Mouse (Mus musculus) kidney, postnatal 25 days (tissue): ENCODE measurements around the gene Klkb1.

ENCODE experiments used
- DNase-seq, 2 experiments: peaks; one replicate each; pipeline ENCODE4 v3.0.0; 2021; ENCODE audit warnings: mixed read lengths in 2 of 2

Gene Klkb1

GRCm38 (mm10) chr8:45267611-45268391 is 26.9 kb downstream of the Klkb1 start:
- peak in 1 of 2 experiments; percentile 11 for DNase-seq

- DNase-seq, result no peak
These were observed 27.7 kb downstream of the Klkb1 start for GRCm38 (mm10) chr8:45266993-45267392.

- no peak for DNase-seq
These were observed 29.7 kb downstream of the Klkb1 start for GRCm38 (mm10) chr8:45264918-45265317.

GRCm38 (mm10) chr8:45262851-45263250 is 31.8 kb downstream of the Klkb1 start:
- DNase-seq, result no peak

- DNase-seq, result no peak
These were observed 32.7 kb downstream of the Klkb1 start, which contains the start of gene F11 for GRCm38 (mm10) chr8:45261920-45262319. Gene F11, minus strand, starts transcription at chr8:45262031.

GRCm38 (mm10) chr8:45258421-45258820 is 36.2 kb downstream of the Klkb1 start:
- DNase-seq, result no peak

- DNase-seq, result no peak
These were observed 39.6 kb downstream of the Klkb1 start for GRCm38 (mm10) chr8:45255040-45255439.

- DNase-seq, result no peak
These were observed 40.3 kb downstream of the Klkb1 start for GRCm38 (mm10) chr8:45254194-45254842.

GRCm38 (mm10) chr8:45253586-45253985 is 41.1 kb downstream of the Klkb1 start:
- no peak for DNase-seq

- no peak for DNase-seq
These were observed 41.5 kb downstream of the Klkb1 start for GRCm38 (mm10) chr8:45253111-45253510.

- DNase-seq, result no peak
These were observed 48.4 kb downstream of the Klkb1 start for GRCm38 (mm10) chr8:45246307-45246706.

- no peak for DNase-seq
These were observed 55.3 kb downstream of the Klkb1 start for GRCm38 (mm10) chr8:45239363-45239762.

GRCm38 (mm10) chr8:45238282-45238681 is 56.4 kb downstream of the Klkb1 start:
- peak in 1 of 2 experiments; percentile 27 for DNase-seq

- peak; percentile 49 to 51 for DNase-seq
These were observed 58.3 kb downstream of the Klkb1 start for GRCm38 (mm10) chr8:45236164-45236912.

- no peak for DNase-seq
These were observed 59.4 kb downstream of the Klkb1 start for GRCm38 (mm10) chr8:45235228-45235627.

GRCm38 (mm10) chr8:45233256-45233655 is 61.4 kb downstream of the Klkb1 start:
- no peak for DNase-seq
